Mouse (Mus musculus) megakaryocyte, embryonic 14.5 days (primary cell): ENCODE results near the gene Tctex1d1.

Experiments
- FLI1 ChIP-seq: IDR thresholded peaks from 2 replicates; pipeline ENCODE4 v1.6.1; 2012; ENCODE audit warnings: low read length, inconsistent platforms, mixed read lengths
- GATA1 ChIP-seq: IDR thresholded peaks from 3 replicates; pipeline ENCODE4 v1.6.1; 2012; ENCODE audit warnings: mixed read lengths, low read length, inconsistent platforms, borderline replicate concordance

DNA sequence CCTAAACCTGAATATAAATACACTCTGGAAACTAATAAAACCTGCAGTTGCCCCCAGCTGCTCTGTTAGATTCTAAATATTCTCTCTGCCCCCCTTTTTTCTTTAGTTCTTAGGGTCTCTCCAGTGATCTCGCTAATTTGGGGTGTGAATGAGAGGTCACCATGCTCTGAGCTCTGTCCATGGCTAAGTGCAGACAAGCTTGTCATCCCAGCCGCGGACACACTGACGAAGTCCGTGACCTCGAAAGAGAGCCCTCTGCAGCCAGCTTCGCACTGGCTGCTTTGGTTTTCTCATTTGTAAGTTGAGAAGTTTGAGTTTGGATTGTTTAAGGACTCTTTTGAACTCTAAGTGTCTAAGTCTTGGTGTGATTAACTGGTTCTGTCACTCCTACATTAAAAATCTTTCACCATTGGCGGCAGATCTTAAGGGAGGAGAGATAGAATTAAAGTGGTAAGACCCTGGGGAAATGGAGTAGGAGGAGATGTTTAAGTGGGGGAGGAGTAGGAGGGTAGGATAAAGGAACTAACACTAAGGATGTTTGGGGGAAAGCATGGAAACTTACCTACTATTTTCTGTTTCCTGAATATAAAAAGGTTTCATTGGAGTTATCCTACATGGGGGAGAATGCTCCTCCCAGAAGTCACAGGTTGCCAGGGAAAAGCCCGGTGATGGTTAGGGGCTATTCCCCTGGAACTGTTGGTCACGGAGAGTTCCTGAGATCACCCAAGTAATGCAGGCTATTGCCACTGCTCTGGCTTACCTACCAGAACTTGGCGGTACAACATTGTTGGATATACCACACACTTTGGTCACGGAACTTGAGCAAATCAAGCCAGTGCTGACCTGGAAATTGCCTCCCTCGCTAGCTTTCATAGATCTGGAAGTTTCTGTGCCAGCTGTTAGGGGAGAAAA lies 50.0 kb downstream of the Tctex1d1 start:
- TF ChIP-seq GATA1 (no peak), FLI1 (no peak)
